Mouse (Mus musculus) embryonic facial prominence, embryonic 10.5 days (tissue): Measurements from ENCODE around the gene Tex35. TPM values are rescaled to one million over a fixed set of nuclear protein-coding genes. Genes with fewer than 3 reads are reported as not detected.

Experiments used
- DNase-seq: peaks from one replicate; pipeline ENCODE4 v3.0.0-alpha.2; 2017; ENCODE audit warnings: low spot score
- H3K27ac ChIP-seq: fragments of 300-500 bp; sonication (generic); replicated peaks from 2 replicates; pipeline ENCODE4 v1.5.1; 2016; ENCODE audit warnings: mild to moderate bottlenecking
- H3K27me3 ChIP-seq: fragments of 300-500 bp; sonication (generic); replicated peaks from 2 replicates; pipeline ENCODE4 v1.6.1; 2016; ENCODE audit warnings: low read depth, mild to moderate bottlenecking; ENCODE audit not compliant: poor library complexity, severe bottlenecking
- H3K36me3 ChIP-seq: fragments of 300-500 bp; sonication (generic); replicated peaks from 2 replicates; pipeline ENCODE4 v1.6.1; 2016; ENCODE audit warnings: mild to moderate bottlenecking, moderate library complexity
- H3K4me1 ChIP-seq: fragments of 300-500 bp; sonication (generic); 2 replicates; pipeline ENCODE4 v1.6.1; 2016
- H3K4me3 ChIP-seq: fragments of 300-500 bp; sonication (generic); 2 replicates; pipeline ENCODE4 v1.5.1; 2016; ENCODE audit warnings: mild to moderate bottlenecking, moderate library complexity
- H3K9me3 ChIP-seq: fragments of 300-500 bp; sonication (generic); 2 replicates; pipeline ENCODE4 v1.6.1; 2016; ENCODE audit warnings: mild to moderate bottlenecking
- WGBS: fragments of 180-500 bp; shearing (Covaris S2); methylation state at CpG from one replicate; pipeline ENCODE4 v1.1.7; 2016; 5-methylcytosine and 5-hydroxymethylcytosine counted together
- polyA plus RNA-seq: library from polyadenylated mRNA; unstranded; fragments of >200 nt; fragmentation: Nextera tagmentation; extraction: Ambion mirVana; gene quantifications from 2 replicates; pipeline ENCODE4 v1.2.1, GENCODE M21; 2016

The Tex35 gene
- polyA plus RNA-seq, 1 experiment from 2014 or later = not detected

DNA sequence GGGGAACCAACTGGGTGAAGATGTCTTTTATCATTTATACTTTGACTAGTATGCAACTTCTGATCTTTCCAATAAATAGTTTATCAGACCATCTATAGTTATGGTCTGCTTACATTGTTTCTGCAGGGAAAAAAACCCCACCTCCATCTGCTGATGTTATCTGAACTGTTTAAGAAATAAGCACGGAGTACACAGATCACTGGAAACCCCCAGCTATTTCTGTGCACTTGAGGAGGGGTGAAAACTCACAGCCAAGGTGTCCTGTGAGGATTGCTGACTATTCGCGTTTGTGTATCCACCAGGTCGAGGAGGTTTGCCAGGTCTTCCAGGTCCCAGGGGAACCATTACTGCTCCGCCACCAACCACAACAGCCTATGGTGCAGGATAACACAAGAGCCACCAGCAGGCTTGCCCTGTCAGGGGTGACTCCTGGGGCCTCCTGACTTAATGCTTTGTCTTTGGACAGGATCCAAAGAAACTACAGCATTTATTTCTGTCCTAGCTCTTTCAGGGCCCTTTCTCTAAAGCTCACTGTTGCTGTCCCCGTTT is 1.9 kb upstream of the Tex35 start:
- Histone ChIP-seq H3K27me3 (no peaks in the 10 kb centered on the region), H3K4me3 (no peak overlapping the region), H3K4me1 (no peaks in the 10 kb centered on the region), H3K36me3 (no peaks in the 10 kb centered on the region), H3K9me3 (no peaks in the 10 kb centered on the region), H3K27ac (no peak overlapping the region)
- no peak for DNase-seq
- 74% methylated on average over 6 of the region's 6 CpGs for WGBS

DNA sequence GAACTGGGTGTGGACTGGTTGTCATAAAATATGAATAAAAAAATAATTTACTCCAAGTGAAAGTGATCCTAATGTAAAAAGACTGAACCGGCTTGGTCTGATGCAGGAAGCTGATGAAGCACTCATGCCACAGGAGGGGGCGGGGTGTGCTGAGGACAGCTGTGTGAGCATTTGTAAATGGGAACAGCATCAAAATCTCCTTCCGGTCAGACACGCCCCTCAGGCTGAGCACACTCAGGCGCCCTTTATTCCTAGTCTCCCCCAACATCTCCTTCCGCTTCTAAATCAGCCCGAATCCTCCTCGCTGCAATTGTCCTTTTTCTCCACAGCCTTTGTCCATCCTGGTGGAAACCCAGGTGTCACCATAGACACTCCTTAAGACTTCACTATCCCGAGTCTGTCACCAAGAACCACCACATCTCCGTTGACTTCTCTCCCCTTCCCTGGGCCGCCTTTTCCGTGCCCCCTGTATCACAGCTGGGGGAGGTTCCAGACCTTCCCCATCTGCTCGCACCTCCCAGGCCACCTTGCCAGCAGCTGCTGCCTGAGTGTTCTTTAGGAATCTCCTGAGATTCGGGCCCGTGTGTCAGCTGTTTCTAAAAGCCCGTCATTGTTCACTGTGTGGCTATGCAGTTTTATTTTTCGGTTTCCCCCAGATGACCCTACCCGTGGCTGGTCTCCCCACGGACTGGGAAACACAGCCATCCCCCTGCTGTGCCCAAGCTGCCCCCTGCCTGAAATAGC is 7.2 kb downstream of the Tex35 start:
- Histone ChIP-seq H3K27me3 (no peaks in the 10 kb centered on the region), H3K27ac (peak overlapping the region; percentile 72), H3K4me3 (peak overlapping the region; percentile 46), H3K9me3 (no peaks in the 10 kb centered on the region), H3K36me3 (no peaks in the 10 kb centered on the region), H3K4me1 (peaks cover 11% of the 10 kb centered on the region)
- DNase-seq = peak; percentile 55
- 18% methylated on average over 19 of the region's 19 CpGs for WGBS

DNA sequence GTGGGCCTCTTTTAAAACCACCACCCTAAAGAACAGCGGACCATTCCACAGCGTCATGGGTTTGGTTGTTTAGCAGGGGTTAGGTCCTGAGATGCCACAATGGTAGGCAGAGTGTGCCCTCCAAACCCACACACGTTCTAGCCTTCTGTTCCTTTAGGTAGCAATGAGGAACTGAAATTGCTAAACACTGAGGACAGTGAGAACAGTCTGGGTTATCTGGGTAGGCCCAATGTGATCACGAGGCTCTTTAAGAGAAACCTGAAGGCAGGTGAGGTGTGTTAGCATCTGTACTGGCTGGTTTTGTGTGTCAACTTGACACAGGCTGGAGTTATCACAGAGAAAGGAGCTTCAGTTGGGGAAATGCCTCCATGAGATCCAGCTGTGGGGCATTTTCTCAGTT is 12.9 kb downstream of the Tex35 start:
- no peaks in the 10 kb centered on the region for H3K27me3 ChIP-seq
- 87% methylated on average over 4 of the region's 4 CpGs for WGBS
- DNase-seq = no peak
- no peaks in the 10 kb centered on the region for H3K9me3 ChIP-seq
- no peak overlapping the region for H3K27ac ChIP-seq
- H3K4me1 ChIP-seq = no peaks in the 10 kb centered on the region; the same call in 1 of the 2 replicates
- H3K36me3 ChIP-seq = no peaks in the 10 kb centered on the region
- no peak overlapping the region for H3K4me3 ChIP-seq

DNA sequence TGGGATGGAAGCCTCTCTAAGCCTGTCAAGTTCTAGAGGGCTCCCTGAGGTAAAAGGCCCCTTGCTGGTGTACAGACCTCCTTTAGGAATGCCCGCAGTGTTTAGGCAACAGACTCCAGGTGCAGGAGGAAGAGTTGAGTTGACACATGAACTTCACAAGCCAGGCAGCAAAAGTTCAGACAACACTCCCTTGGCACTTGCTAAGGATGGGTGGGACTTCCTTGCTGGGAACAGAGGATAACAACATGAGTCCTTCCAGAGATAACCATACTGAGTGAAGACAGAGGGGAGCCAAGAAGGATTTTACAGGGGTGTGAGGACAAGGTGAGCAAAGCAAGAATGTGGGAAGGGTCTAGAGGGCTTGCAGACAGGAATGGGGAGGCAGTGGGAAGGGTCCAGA is 15.9 kb downstream of the Tex35 start:
- H3K4me1 ChIP-seq = no peaks in the 10 kb centered on the region
- WGBS = 90% methylated on average over 1 of the region's 1 CpGs
- no peak for DNase-seq
- H3K27me3 ChIP-seq = no peaks in the 10 kb centered on the region
- H3K9me3 ChIP-seq = no peaks in the 10 kb centered on the region
- H3K36me3 ChIP-seq = no peaks in the 10 kb centered on the region
- H3K4me3 ChIP-seq = no peak overlapping the region
- H3K27ac ChIP-seq = no peak overlapping the region

DNA sequence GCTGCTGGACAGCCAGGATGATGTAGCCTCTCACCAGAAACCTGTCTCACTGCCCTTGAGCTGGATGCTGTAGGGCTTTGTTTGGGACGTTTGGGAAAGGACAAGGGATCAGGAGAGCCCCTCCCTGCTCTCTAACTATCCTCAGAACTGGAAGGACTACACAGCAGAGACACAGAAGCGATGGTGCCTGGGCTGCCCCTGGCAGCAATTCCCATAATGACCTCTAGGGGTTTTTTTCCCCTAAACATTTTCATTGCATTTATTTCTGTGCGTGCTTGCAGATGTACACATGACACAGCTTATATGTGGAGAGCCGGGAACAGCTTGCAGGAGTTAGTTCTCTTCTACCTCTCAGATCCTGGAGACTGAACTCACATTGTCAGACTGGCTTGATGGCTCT is 16.3 kb downstream of the Tex35 start:
- Histone ChIP-seq H3K27ac (no peak overlapping the region), H3K4me3 (no peak overlapping the region), H3K4me1 (no peaks in the 10 kb centered on the region), H3K27me3 (no peaks in the 10 kb centered on the region), H3K36me3 (no peaks in the 10 kb centered on the region), H3K9me3 (no peaks in the 10 kb centered on the region)
- 55% methylated on average over 4 of the region's 4 CpGs for WGBS
- DNase-seq = no peak

DNA sequence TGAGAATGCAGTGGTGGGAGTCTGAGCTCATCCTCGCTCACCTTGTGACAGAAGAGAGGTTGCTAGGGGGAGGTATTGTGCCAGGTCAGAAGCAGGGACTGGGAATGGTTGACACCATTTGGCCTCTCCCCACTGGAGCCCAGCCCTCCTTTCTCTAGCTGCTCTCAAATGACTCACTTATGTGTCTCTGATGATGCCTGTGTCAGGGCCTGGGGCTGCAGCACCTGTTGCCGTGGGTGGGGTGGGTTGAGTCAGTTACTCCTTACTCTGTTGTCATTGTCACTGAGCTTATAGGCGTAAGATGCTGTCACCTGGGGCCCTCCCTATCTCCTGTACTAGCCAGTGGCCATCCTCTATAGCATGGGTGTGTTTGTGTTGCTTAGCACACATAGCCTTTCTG is 17.6 kb downstream of the Tex35 start:
- Histone ChIP-seq H3K27me3 (no peaks in the 10 kb centered on the region), H3K36me3 (no peaks in the 10 kb centered on the region), H3K4me1 (peaks cover 11% of the 10 kb centered on the region), H3K9me3 (no peaks in the 10 kb centered on the region), H3K27ac (no peak overlapping the region), H3K4me3 (no peak overlapping the region)
- 77% methylated on average over 3 of the region's 3 CpGs for WGBS
- DNase-seq = no peak

DNA sequence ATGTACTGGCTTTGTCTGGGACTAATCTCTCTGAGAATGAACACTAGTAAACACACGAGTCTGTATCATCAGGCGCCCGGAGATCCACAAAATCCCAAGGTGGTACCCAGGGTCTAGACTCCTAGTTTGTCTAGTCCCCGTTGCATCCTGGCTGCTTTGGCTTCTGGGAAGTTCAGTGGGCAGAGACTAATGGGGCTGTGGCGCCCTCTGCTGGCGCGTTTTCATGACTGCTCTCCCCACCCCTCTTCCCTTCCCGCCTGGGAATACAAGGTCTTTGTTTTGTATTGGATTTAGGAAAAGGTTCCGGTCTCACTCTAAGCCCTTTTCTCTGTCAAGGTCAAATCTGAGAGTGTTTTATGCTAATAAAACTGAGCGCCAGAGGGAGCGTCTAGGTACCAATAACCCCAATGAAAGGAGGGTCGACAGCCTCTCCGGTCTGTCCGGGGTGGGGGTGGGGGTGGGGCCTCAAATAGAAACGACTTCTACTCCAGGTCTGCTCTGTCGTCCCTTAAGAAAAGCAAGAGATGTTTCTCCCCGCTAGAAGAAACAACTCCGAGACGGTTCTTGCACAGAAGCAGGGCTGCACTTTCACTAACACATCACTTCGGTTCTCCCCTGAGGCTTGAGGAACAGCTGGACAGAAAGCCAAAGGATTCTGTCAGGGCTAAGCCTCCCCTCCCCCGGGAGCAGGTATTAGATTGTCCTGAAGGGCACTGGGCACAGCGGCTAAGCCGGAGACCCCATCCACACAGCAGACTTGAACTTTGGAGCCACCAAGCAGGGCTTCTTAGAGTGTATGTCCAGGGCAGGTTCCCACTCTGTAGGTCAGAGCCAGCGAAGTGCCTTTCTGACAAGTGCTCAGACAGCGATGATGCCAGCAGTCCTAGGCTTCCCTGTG is 22.1 kb downstream of the Tex35 start:
- H3K9me3 ChIP-seq = no peaks in the 10 kb centered on the region
- peaks cover 28% of the 10 kb centered on the region for H3K4me1 ChIP-seq
- peak overlapping the region; percentile 55 for H3K4me3 ChIP-seq
- no peaks in the 10 kb centered on the region for H3K36me3 ChIP-seq
- peak; percentile 87 for DNase-seq
- 9% methylated on average over 25 of the region's 25 CpGs for WGBS
- no peaks in the 10 kb centered on the region for H3K27me3 ChIP-seq
- H3K27ac ChIP-seq = peak overlapping the region; percentile 81

DNA sequence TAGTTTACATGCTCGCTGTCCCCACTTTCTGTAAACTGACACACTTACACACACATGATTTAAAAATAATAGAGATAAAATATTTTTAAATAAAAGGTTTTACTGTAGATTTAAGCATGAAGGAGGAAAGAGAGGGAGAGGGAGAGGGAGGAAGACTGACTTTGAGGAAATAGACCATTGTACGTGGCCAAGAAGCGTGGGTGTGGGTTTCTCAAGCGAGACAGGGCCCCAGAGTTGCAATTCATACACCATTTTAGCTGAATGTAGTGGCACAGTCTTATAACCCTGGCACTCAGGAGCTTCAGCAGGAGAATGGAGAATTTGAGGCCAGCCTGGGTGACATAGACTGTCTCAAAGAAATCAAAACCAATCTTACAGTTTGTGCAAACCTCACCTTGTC is 25.5 kb downstream of the Tex35 start:
- no peaks in the 10 kb centered on the region for H3K9me3 ChIP-seq
- no peak for DNase-seq
- H3K27ac ChIP-seq = no peak overlapping the region
- no peak overlapping the region for H3K4me3 ChIP-seq
- H3K36me3 ChIP-seq = no peaks in the 10 kb centered on the region
- H3K27me3 ChIP-seq = no peaks in the 10 kb centered on the region
- H3K4me1 ChIP-seq = peaks cover 46% of the 10 kb centered on the region
- 91% methylated on average over 4 of the region's 4 CpGs for WGBS

DNA sequence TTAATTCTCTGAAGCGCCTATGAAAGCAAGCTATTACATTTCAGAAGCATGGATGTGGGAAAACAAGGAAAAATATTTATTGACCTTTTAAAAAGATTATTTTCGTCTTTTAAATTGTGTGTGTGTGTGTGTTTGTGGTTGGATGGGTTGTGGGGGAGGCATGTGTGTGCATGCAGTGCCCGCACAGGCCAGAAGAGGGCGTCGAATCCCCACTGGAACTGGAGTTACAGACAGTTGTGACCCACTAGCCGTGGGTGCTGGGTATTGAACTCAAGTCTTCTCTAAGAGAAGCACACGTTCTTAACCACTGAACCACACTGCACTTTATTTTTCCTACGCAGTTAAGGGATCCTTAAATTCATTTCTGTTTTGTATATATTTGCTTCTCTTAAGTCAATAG is 26.5 kb downstream of the Tex35 start:
- H3K4me3 ChIP-seq = no peak overlapping the region
- no peak overlapping the region for H3K27ac ChIP-seq
- no peaks in the 10 kb centered on the region for H3K36me3 ChIP-seq
- peaks cover 50% of the 10 kb centered on the region for H3K4me1 ChIP-seq
- no peaks in the 10 kb centered on the region for H3K27me3 ChIP-seq
- peak; percentile 48 for DNase-seq
- H3K9me3 ChIP-seq = no peaks in the 10 kb centered on the region
- 56% methylated on average over 8 of the region's 8 CpGs for WGBS

DNA sequence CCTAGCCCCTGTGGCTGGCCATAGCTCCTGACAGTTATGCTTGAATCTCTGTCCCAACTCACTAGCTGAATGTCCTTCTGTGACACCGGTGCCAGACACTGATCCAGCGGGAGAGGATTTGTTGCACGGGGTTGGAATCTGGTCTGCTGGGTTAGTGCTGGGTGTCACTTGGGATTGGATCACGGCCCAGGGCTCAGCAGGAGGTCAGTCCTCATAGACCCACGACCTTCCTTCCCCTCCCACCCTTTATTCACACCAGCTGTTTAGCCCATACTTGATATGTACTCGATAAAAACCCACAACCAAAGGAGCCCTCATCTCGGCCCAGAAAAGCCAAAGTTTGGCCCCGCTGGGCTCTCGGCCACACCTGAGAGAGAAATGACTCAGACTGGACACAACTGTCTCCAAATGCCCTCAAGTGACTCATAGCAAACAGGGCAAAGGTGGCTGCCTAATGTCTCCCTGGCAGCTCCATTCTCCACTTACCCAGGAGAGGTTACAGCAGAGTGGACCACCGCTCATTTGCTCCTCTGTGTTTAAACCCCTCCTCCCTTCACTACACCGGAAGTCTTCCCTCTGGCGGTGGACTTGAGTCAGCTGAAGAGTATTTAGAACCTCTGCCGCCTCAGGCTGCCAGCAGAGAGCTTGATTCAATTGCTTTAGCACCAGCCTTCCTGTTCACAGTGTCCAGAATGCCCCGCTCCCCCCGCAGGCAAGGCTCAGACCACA is 27.2 kb downstream of the Tex35 start:
- H3K27me3 ChIP-seq = no peaks in the 10 kb centered on the region
- H3K4me3 ChIP-seq = no peak overlapping the region
- 0 out of 2 replicates have a peak overlapping the region, but pooled peaks have one; percentile 10 for H3K27ac ChIP-seq
- DNase-seq = peak; percentile 67
- no peaks in the 10 kb centered on the region for H3K36me3 ChIP-seq
- no peaks in the 10 kb centered on the region for H3K9me3 ChIP-seq
- WGBS = 53% methylated on average over 15 of the region's 15 CpGs
- peaks cover 44% of the 10 kb centered on the region for H3K4me1 ChIP-seq

DNA sequence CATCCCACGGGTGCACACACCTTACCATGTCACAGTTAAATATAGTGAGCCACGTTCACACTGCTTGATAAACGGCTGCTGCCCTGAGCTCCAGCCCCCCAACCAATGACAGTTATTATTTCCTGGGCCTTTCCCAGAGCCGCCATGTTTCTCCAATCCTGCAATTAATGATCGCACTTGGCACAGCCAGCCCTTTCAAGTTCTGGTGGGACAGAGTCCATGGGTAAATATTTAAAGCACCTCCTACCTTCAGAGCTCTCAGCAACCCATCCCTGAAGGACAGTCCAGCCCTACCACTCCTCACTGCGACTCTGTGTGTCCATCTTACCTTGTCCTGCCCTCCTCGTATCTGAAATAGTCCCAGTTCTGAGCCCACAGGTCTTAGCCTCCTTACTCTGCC is 28.4 kb downstream of the Tex35 start:
- 78% methylated on average over 7 of the region's 7 CpGs for WGBS
- Histone ChIP-seq H3K27me3 (no peaks in the 10 kb centered on the region), H3K27ac (peak overlapping the region; percentile 65; the same call in 1 of the 2 replicates), H3K9me3 (no peaks in the 10 kb centered on the region), H3K4me3 (no peak overlapping the region), H3K4me1 (peaks cover 42% of the 10 kb centered on the region), H3K36me3 (no peaks in the 10 kb centered on the region)
- DNase-seq = no peak

DNA sequence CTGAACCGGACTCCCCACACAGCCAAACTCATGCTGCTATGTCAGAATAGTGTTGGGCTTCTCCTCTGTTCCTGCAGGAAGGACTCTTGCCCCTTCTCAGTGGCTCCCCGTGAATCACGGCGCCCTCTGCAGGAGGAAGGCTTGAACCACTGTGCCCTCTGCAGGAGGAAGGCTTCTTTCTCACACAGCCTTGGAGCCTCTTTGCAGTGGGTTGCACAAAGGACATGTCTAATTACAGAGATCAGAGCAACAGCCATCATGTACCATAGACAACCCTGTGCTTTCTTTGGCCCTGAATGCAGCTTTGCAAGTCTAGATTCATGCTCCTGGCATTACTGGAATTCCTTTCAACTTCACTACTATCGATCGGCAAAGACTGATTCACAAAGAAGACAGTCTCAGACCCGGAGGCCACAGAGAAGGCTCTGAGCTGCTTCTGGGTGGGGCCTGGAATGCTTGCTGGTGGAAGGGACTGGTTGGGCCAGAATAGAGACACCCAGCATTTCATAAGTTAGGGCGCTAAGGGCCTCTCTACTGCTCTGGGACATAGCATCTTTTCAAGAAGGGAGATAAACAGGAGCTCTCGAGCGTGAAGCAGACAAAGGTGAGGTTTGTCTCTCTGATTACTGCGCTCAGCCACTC is 29.0 kb downstream of the Tex35 start:
- WGBS = 35% methylated on average over 11 of the region's 11 CpGs
- Histone ChIP-seq H3K27ac (peak overlapping the region; percentile 65), H3K4me1 (peaks cover 44% of the 10 kb centered on the region), H3K36me3 (no peaks in the 10 kb centered on the region), H3K9me3 (no peaks in the 10 kb centered on the region), H3K27me3 (no peaks in the 10 kb centered on the region), H3K4me3 (no peak overlapping the region)
- peak; percentile 81 for DNase-seq
